Mouse (Mus musculus): ENCODE results near the gene Abhd18. TPM values are rescaled to one million over a fixed set of nuclear protein-coding genes. Genes with fewer than 3 reads are reported as not detected.
"Not testable (repeated sequence)": the region's sequence is repeated elsewhere in the genome, so short reads cannot be mapped to it uniquely, and the experiment has no call there.

Abhd18 gene
- polyA plus RNA-seq, 1 experiment from 2014 or later, result 22.0 TPM

GRCm38 (mm10) chr3:40845521-40845920 is 1.2 kb upstream of the Abhd18 start:
- WGBS, result 77% methylated on average over 5 of the region's 6 CpGs
- H3K27me3 ChIP-seq (ENCODE audit: control insufficient read depth, insufficient read depth, low read length); H3K9ac ChIP-seq (replicated peaks; ENCODE audit: low read depth, low read length); H3K27ac ChIP-seq (ENCODE audit: low read depth, low read length); H3K9me3 ChIP-seq (ENCODE audit: control insufficient read depth, low read length); H3K4me1 ChIP-seq (ENCODE audit: control insufficient read depth, insufficient read depth, low read length); ATAC-seq (ENCODE audit: low read depth); H3K36me3 ChIP-seq (ENCODE audit: control insufficient read depth, insufficient read depth, low read length): not testable (repeated sequence)
- Histone ChIP-seq H3K4me2 (ENCODE audit: low read depth, low read length) (peak overlapping the region; percentile 57), H3K4me3 (ENCODE audit: low read depth, low read length) (peak overlapping the region; percentile 42)

GRCm38 (mm10) chr3:40846473-40846956 is 255 bp upstream of the Abhd18 start, which contains the start of gene Mfsd8:
TSS of gene Mfsd8 (minus strand) at chr3:40846886.
- Histone ChIP-seq H3K4me2 (ENCODE audit: low read depth, low read length) (peak within 1 kb of the TSS; percentile 57), H3K27ac (ENCODE audit: low read depth, low read length) (peak within 1 kb of the TSS; percentile 76), H3K4me3 (ENCODE audit: low read depth, low read length) (peak within 1 kb of the TSS; percentile 42), H3K9ac (replicated peaks; ENCODE audit: low read depth, low read length) (peak within 1 kb of the TSS; percentile 60)
- not testable (repeated sequence) for H3K9me3 ChIP-seq (ENCODE audit: control insufficient read depth, low read length); H3K27me3 ChIP-seq (ENCODE audit: control insufficient read depth, insufficient read depth, low read length); H3K36me3 ChIP-seq (ENCODE audit: control insufficient read depth, insufficient read depth, low read length); H3K4me1 ChIP-seq (ENCODE audit: control insufficient read depth, insufficient read depth, low read length)
- ATAC-seq (ENCODE audit: low read depth), result peak; percentile 99
- under 1% methylated on average over 39 of the region's 39 CpGs for WGBS

GRCm38 (mm10) chr3:40847018-40847417 is 248 bp downstream of the Abhd18 start:
- WGBS, result under 1% methylated on average over 14 of the region's 21 CpGs
- peak overlapping the region; percentile 42 for H3K4me3 ChIP-seq (ENCODE audit: low read depth, low read length)
- not testable (repeated sequence) for H3K36me3 ChIP-seq (ENCODE audit: control insufficient read depth, insufficient read depth, low read length); H3K27ac ChIP-seq (ENCODE audit: low read depth, low read length); ATAC-seq (ENCODE audit: low read depth); H3K27me3 ChIP-seq (ENCODE audit: control insufficient read depth, insufficient read depth, low read length); H3K9me3 ChIP-seq (ENCODE audit: control insufficient read depth, low read length); H3K4me1 ChIP-seq (ENCODE audit: control insufficient read depth, insufficient read depth, low read length)
- H3K9ac ChIP-seq (replicated peaks; ENCODE audit: low read depth, low read length), result peak overlapping the region; percentile 50
- H3K4me2 ChIP-seq (ENCODE audit: low read depth, low read length), result peak overlapping the region; percentile 50

- not testable (repeated sequence) for H3K27ac ChIP-seq (ENCODE audit: low read depth, low read length); H3K4me3 ChIP-seq (ENCODE audit: low read depth, low read length); ATAC-seq (ENCODE audit: low read depth); H3K36me3 ChIP-seq (ENCODE audit: control insufficient read depth, insufficient read depth, low read length); H3K4me1 ChIP-seq (ENCODE audit: control insufficient read depth, insufficient read depth, low read length); H3K27me3 ChIP-seq (ENCODE audit: control insufficient read depth, insufficient read depth, low read length); H3K4me2 ChIP-seq (ENCODE audit: low read depth, low read length); H3K9me3 ChIP-seq (ENCODE audit: control insufficient read depth, low read length); H3K9ac ChIP-seq (replicated peaks; ENCODE audit: low read depth, low read length)
- 93% methylated on average over 2 of the region's 2 CpGs for WGBS
These were observed 1.2 kb downstream of the Abhd18 start for GRCm38 (mm10) chr3:40847936-40848335.

- 93% methylated on average over 3 of the region's 3 CpGs for WGBS
These were observed 6.5 kb downstream of the Abhd18 start for GRCm38 (mm10) chr3:40853123-40853738.

GRCm38 (mm10) chr3:40893816-40894258 is 47.1 kb downstream of the Abhd18 start:
- Histone ChIP-seq H3K9ac (replicated peaks; ENCODE audit: low read depth, low read length) (peak overlapping the region; percentile 32; the same call in 1 of the 2 replicates), H3K27ac (ENCODE audit: low read depth, low read length) (0 out of 2 replicates have a peak overlapping the region, but pooled peaks have one; percentile 29), H3K4me3 (ENCODE audit: low read depth, low read length) (peak overlapping the region; percentile 43), H3K4me2 (ENCODE audit: low read depth, low read length) (peak overlapping the region; percentile 49)
- H3K4me1 ChIP-seq (ENCODE audit: control insufficient read depth, insufficient read depth, low read length); H3K36me3 ChIP-seq (ENCODE audit: control insufficient read depth, insufficient read depth, low read length); H3K9me3 ChIP-seq (ENCODE audit: control insufficient read depth, low read length); H3K27me3 ChIP-seq (ENCODE audit: control insufficient read depth, insufficient read depth, low read length): not testable (repeated sequence)
- peak; percentile 100 for ATAC-seq (ENCODE audit: low read depth)
- under 1% methylated on average over 36 of the region's 38 CpGs for WGBS

More at GRCm38 (mm10) chr3:40853123-40853738, 6.5 kb downstream of the Abhd18 start:
- H3K9me3 ChIP-seq (ENCODE audit: control insufficient read depth, low read length); H3K9ac ChIP-seq (replicated peaks; ENCODE audit: low read depth, low read length); H3K4me3 ChIP-seq (ENCODE audit: low read depth, low read length); H3K4me2 ChIP-seq (ENCODE audit: low read depth, low read length); H3K27me3 ChIP-seq (ENCODE audit: control insufficient read depth, insufficient read depth, low read length); H3K36me3 ChIP-seq (ENCODE audit: control insufficient read depth, insufficient read depth, low read length); ATAC-seq (ENCODE audit: low read depth); H3K27ac ChIP-seq (ENCODE audit: low read depth, low read length); H3K4me1 ChIP-seq (ENCODE audit: control insufficient read depth, insufficient read depth, low read length): not testable (repeated sequence)

- Histone ChIP-seq H3K4me2 (ENCODE audit: low read depth, low read length) (peak overlapping the region; percentile 59), H3K4me3 (ENCODE audit: low read depth, low read length) (peak overlapping the region; percentile 43), H3K9ac (replicated peaks; ENCODE audit: low read depth, low read length) (peak overlapping the region; percentile 55), H3K27ac (ENCODE audit: low read depth, low read length) (peak overlapping the region; percentile 60; the same call in 1 of the 2 replicates)
- ATAC-seq (ENCODE audit: low read depth); H3K36me3 ChIP-seq (ENCODE audit: control insufficient read depth, insufficient read depth, low read length); H3K9me3 ChIP-seq (ENCODE audit: control insufficient read depth, low read length); H3K4me1 ChIP-seq (ENCODE audit: control insufficient read depth, insufficient read depth, low read length); H3K27me3 ChIP-seq (ENCODE audit: control insufficient read depth, insufficient read depth, low read length): not testable (repeated sequence)
- under 1% methylated on average over 18 of the region's 24 CpGs for WGBS
These were observed 47.6 kb downstream of the Abhd18 start for GRCm38 (mm10) chr3:40894336-40894735.

GRCm38 (mm10) chr3:40902443-40902842 is 55.7 kb downstream of the Abhd18 start, which contains the start of gene 1700034I23Rik:
TSS of gene 1700034I23Rik (minus strand) at chr3:40902543.
- ATAC-seq (ENCODE audit: low read depth); H3K9me3 ChIP-seq (ENCODE audit: control insufficient read depth, low read length); H3K9ac ChIP-seq (replicated peaks; ENCODE audit: low read depth, low read length); H3K27me3 ChIP-seq (ENCODE audit: control insufficient read depth, insufficient read depth, low read length); H3K27ac ChIP-seq (ENCODE audit: low read depth, low read length); H3K4me2 ChIP-seq (ENCODE audit: low read depth, low read length); H3K4me1 ChIP-seq (ENCODE audit: control insufficient read depth, insufficient read depth, low read length); H3K36me3 ChIP-seq (ENCODE audit: control insufficient read depth, insufficient read depth, low read length); H3K4me3 ChIP-seq (ENCODE audit: low read depth, low read length): not testable (repeated sequence)
- WGBS, result 99% methylated on average over 2 of the region's 10 CpGs

GRCm38 (mm10) chr3:40938189-40938588 is 91.4 kb downstream of the Abhd18 start:
- no peak overlapping the region for H3K27ac ChIP-seq (ENCODE audit: low read depth, low read length)
- H3K9ac ChIP-seq (replicated peaks; ENCODE audit: low read depth, low read length), result no peak overlapping the region
- no peaks in the 10 kb centered on the region for H3K9me3 ChIP-seq (ENCODE audit: control insufficient read depth, low read length)
- H3K4me1 ChIP-seq (ENCODE audit: control insufficient read depth, insufficient read depth, low read length), result no peaks in the 10 kb centered on the region
- peaks cover 16% of the 10 kb centered on the region for H3K36me3 ChIP-seq (ENCODE audit: control insufficient read depth, insufficient read depth, low read length)
- H3K4me2 ChIP-seq (ENCODE audit: low read depth, low read length), result no peak overlapping the region
- H3K27me3 ChIP-seq (ENCODE audit: control insufficient read depth, insufficient read depth, low read length), result no peaks in the 10 kb centered on the region
- ATAC-seq (ENCODE audit: low read depth), result no peak
- H3K4me3 ChIP-seq (ENCODE audit: low read depth, low read length), result no peak overlapping the region
- WGBS, result 90% methylated on average over 5 of the region's 5 CpGs
